Mouse (Mus musculus) hindbrain, embryonic 11.5 days (tissue): ENCODE measurements at regions not wholly inside any gene's neighbourhood (a gene's known extent, or its start where the extent isn't known, plus 50 kb on each side); places are given as distances from the start of the nearest gene placed in this dataset.
A peak's percentile ranks its signal among the peaks of the same experiment; 100 is the strongest.

Experiments
- ATAC-seq: fragments of 200-750 bp; cut with Nextera tagmentation; 2 replicates; pipeline ENCODE4 v1.8.0; 2017; ENCODE audit warnings: mild to moderate bottlenecking, moderate TSS enrichment, moderate library complexity; ENCODE audit not compliant: low FRiP score
- DNase-seq: peaks from one replicate; pipeline ENCODE4 v3.0.0-alpha.2; 2015; ENCODE audit warnings: low spot score
- H3K27ac ChIP-seq: fragments of 300-500 bp; sonication (generic); 2 replicates; pipeline ENCODE4 v1.5.1; 2014; ENCODE audit warnings: mild to moderate bottlenecking, low read depth, low read length
- H3K27me3 ChIP-seq: fragments of 300-500 bp; sonication (generic); 2 replicates; pipeline ENCODE4 v1.6.1; 2014; ENCODE audit warnings: mild to moderate bottlenecking, low read length, moderate library complexity, mixed read lengths; ENCODE audit not compliant: control insufficient read depth, insufficient read depth
- H3K36me3 ChIP-seq: fragments of 300-500 bp; sonication (generic); 2 replicates; pipeline ENCODE4 v1.6.1; 2014; ENCODE audit warnings: mild to moderate bottlenecking, low read length, moderate library complexity, mixed read lengths; ENCODE audit not compliant: control insufficient read depth, insufficient read depth
- H3K4me1 ChIP-seq: fragments of 300-500 bp; sonication (generic); replicated peaks from 2 replicates; pipeline ENCODE4 v1.6.1; 2014; ENCODE audit warnings: low read length, mixed read lengths; ENCODE audit not compliant: control insufficient read depth, insufficient read depth
- H3K4me2 ChIP-seq: fragments of 300-500 bp; sonication (generic); replicated peaks from 2 replicates; pipeline ENCODE4 v1.6.1; 2014; ENCODE audit warnings: mild to moderate bottlenecking, low read depth, low read length
- H3K4me3 ChIP-seq: fragments of 300-500 bp; sonication (generic); 2 replicates; pipeline ENCODE4 v1.5.1; 2014; ENCODE audit warnings: low read depth, low read length
- H3K9ac ChIP-seq: fragments of 300-500 bp; sonication (generic); 2 replicates; pipeline ENCODE4 v1.6.1; 2014; ENCODE audit warnings: low read depth, low read length
- H3K9me3 ChIP-seq: fragments of 300-500 bp; sonication (generic); 2 replicates; pipeline ENCODE4 v1.6.1; 2016; ENCODE audit warnings: low read length; ENCODE audit not compliant: control insufficient read depth
- WGBS: fragments of 180-500 bp; shearing (Covaris S2); extraction: QIAGEN DNeasy Blood & Tissue Kit; methylation state at CpG from one replicate; pipeline ENCODE4 v1.1.7; 2014; 5-methylcytosine and 5-hydroxymethylcytosine counted together

DNA sequence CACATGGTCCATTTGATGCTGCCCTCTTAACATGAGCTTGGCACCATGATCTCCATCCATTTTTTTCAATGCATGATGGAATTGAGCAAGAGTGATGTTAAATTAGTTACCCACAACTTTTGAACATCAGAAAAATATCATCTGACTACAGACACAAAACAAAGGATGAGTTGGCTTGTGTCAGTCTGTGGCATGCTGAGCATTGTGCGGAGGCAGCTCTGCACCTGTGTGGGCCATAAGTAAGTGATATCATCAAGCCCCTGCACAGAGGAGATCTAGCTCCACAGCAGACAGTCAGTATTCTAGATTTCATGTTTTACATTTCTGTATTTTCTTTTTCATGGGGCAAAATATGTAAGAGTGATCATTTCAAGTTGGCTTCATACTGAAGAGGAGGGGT is 962.8 kb downstream of the Slc4a3 start:
- DNase-seq (no peak), ATAC-seq (no peak)
- H3K27me3 ChIP-seq, result no peaks in the 10 kb centered on the region
- H3K4me1 ChIP-seq, result no peaks in the 10 kb centered on the region
- H3K9me3 ChIP-seq, result no peaks in the 10 kb centered on the region
- no peak overlapping the region for H3K4me3 ChIP-seq
- no peak overlapping the region for H3K9ac ChIP-seq
- no peak overlapping the region for H3K4me2 ChIP-seq
- H3K36me3 ChIP-seq, result no peaks in the 10 kb centered on the region
- 95% methylated on average over 1 of the region's 1 CpGs for WGBS
- no peak overlapping the region for H3K27ac ChIP-seq

DNA sequence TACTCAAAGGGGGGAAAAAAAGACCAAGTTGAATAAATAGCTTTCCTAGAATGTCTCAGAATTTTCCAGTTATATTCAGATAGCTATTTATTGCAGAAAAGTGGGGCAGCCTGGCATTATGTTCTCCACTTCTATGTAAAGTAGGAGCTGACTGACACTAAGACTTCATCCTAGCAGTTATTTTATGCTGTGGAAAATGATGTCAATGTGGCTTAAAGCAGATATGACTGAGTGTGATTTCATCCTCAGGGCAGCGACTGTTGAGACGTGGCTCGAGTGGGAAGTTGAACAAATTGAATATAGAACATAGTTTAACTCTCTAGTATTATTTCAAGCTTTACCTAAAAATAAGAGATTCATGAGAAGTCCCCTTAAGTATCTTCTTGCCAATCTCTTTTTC is 963.4 kb downstream of the Slc4a3 start:
- no peaks in the 10 kb centered on the region for H3K27me3 ChIP-seq
- no peak overlapping the region for H3K27ac ChIP-seq
- H3K9ac ChIP-seq, result no peak overlapping the region
- H3K4me1 ChIP-seq, result no peaks in the 10 kb centered on the region
- 93% methylated on average over 3 of the region's 3 CpGs for WGBS
- no peak for ATAC-seq
- H3K4me2 ChIP-seq, result no peak overlapping the region
- no peak overlapping the region for H3K4me3 ChIP-seq
- no peaks in the 10 kb centered on the region for H3K9me3 ChIP-seq
- no peaks in the 10 kb centered on the region for H3K36me3 ChIP-seq
- DNase-seq, result no peak

DNA sequence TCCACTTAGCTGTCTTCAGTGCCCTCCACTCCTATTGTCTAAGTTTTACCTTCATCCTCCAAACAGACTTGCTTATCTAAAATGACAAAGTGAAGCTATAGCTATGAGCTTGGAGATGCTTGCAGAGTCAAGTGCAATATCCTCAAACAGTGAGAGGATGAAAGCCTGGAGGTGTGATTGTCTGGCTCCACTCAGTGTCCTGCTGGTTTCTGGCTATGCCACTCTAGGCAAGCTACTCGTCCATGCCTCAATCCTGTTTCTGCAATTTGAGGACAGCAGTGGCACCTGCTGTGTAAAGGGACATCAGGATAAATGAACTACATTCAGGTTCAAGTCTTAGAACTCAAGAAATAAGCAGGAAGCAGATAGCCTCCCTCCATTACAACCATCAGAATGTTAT is 966.1 kb downstream of the Slc4a3 start:
- Histone ChIP-seq H3K27me3 (no peaks in the 10 kb centered on the region), H3K9ac (no peak overlapping the region), H3K4me2 (no peak overlapping the region), H3K9me3 (no peaks in the 10 kb centered on the region), H3K27ac (no peak overlapping the region), H3K4me1 (no peaks in the 10 kb centered on the region), H3K36me3 (no peaks in the 10 kb centered on the region), H3K4me3 (no peak overlapping the region)
- DNase-seq (no peak), ATAC-seq (no peak)
- WGBS, result 47% methylated on average over 1 of the region's 1 CpGs

DNA sequence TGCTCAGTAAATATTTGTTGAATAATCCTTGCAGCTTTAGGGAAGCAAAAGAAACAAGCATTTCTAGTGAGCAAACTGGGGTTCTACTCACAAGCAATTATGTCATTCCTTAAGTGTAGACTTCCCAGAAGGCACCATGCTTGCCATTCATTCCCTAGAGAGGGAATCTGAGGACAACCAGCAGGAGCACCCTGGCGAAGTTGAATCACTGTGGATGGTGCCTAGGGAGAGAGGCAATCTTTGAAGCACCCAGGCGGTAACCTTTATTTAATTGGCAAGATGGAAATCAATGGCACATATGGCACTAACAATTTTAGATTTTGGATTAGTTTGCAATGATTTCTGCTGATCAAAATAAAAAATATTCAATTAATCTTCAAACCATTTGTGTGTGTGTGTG is 967.4 kb downstream of the Slc4a3 start:
- H3K27me3 ChIP-seq, result no peaks in the 10 kb centered on the region
- no peak for ATAC-seq
- no peaks in the 10 kb centered on the region for H3K36me3 ChIP-seq
- DNase-seq, result no peak
- no peak overlapping the region for H3K27ac ChIP-seq
- no peaks in the 10 kb centered on the region for H3K9me3 ChIP-seq
- no peaks in the 10 kb centered on the region for H3K4me1 ChIP-seq
- no peak overlapping the region for H3K4me2 ChIP-seq
- H3K4me3 ChIP-seq, result no peak overlapping the region
- WGBS, result 82% methylated on average over 2 of the region's 2 CpGs
- no peak overlapping the region for H3K9ac ChIP-seq

DNA sequence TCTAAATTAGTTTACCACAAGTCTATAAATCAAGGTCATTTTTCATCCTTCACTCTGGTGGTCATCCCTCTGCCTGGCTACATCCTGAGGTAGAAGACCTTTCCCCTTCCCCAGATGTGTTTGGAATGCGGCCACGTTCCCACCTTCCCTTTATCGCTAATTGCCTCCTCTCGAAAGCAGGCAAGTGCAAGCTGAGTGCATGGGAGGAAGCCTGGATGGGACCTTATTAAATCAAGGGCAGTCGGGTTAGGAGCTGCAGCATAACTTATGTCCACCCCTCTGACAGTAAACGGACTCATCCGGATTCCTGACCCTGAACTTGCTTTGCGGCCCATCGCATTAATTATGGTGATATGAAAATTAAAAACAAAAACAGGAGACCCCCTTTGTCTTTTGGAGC is 983.5 kb downstream of the Slc4a3 start:
- H3K36me3 ChIP-seq, result no peaks in the 10 kb centered on the region
- no peak overlapping the region for H3K4me3 ChIP-seq
- no peaks in the 10 kb centered on the region for H3K27me3 ChIP-seq
- H3K9me3 ChIP-seq, result no peaks in the 10 kb centered on the region
- H3K4me2 ChIP-seq, result no peak overlapping the region
- WGBS, result 82% methylated on average over 9 of the region's 9 CpGs
- H3K4me1 ChIP-seq, result no peaks in the 10 kb centered on the region
- no peak for ATAC-seq
- H3K27ac ChIP-seq, result no peak overlapping the region
- H3K9ac ChIP-seq, result no peak overlapping the region
- DNase-seq, result no peak

DNA sequence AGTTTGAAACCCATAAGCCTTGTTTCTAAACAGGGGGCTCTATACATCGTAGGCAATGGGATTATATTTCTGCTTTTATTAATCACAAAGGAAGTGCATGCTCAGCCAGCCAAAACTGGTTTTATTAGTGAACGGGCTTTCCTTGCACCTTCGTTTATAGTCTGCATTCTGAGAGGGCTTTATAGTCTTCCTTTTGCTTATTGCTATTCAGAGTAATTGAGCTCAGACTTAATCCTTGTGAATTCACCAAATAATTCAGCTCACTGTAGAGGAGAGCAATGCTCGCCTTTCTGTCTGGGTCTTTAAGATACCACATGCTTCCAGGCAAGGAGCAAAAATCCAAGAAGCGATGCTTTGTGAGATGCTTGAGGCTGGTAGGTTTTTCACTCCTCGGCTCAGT is 984.3 kb downstream of the Slc4a3 start:
- Histone ChIP-seq H3K4me2 (no peak overlapping the region), H3K27ac (no peak overlapping the region), H3K4me1 (no peaks in the 10 kb centered on the region), H3K4me3 (no peak overlapping the region), H3K27me3 (no peaks in the 10 kb centered on the region), H3K9me3 (no peaks in the 10 kb centered on the region), H3K9ac (no peak overlapping the region), H3K36me3 (no peaks in the 10 kb centered on the region)
- WGBS, result 88% methylated on average over 6 of the region's 6 CpGs
- DNase-seq (no peak), ATAC-seq (no peak)

DNA sequence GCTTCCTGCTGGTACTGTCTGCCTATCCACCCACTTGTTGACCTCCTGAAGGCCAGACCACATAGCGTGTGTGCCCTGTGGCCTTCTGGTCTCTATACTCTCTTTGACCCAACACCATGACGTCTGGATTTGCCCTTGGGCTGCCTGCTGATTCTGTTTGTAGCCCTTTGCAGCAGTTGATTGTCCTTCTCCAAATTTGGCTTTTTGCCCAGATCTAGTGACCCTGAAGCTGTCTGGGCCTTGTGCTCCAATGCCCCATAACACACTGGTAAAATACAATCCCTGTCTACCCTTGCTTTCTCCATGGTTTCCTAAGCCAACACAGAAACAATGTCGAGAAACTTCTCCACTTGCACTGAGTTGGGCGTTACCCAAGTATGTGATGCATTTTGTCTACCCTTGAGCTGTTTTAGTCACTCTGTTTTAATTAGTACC is 979.3 kb downstream of the Epha4 start:
- no peak overlapping the region for H3K4me2 ChIP-seq
- ATAC-seq (no peak), DNase-seq (peak; percentile 28)
- H3K27ac ChIP-seq, result no peak overlapping the region
- no peaks in the 10 kb centered on the region for H3K27me3 ChIP-seq
- no peak overlapping the region for H3K9ac ChIP-seq
- H3K9me3 ChIP-seq, result no peaks in the 10 kb centered on the region
- H3K36me3 ChIP-seq, result no peaks in the 10 kb centered on the region
- no peak overlapping the region for H3K4me3 ChIP-seq
- H3K4me1 ChIP-seq, result no peaks in the 10 kb centered on the region
- WGBS, result 50% methylated on average over 4 of the region's 4 CpGs

DNA sequence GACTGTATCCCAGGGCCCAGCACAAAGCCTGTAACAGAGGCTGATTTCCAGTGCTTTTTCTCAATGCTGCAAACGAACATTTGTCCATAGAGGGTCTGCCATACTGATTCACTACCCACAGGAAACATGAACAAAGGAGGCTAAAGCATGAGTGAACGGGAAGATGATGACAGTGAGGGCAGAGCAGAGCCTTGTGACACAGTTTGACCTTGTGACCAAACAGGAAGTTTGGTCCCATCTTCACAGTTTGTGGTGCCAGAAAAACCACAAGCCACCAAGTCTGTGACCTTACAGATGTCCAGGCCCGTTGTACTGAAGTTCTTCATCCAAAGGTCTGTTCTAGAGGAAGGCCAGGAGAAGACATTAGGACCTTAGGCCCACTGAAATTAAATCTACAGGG is 974.4 kb downstream of the Epha4 start:
- no peaks in the 10 kb centered on the region for H3K36me3 ChIP-seq
- no peak for DNase-seq
- no peak overlapping the region for H3K4me2 ChIP-seq
- H3K9me3 ChIP-seq, result no peaks in the 10 kb centered on the region
- WGBS, result 67% methylated on average over 3 of the region's 3 CpGs
- H3K27me3 ChIP-seq, result no peaks in the 10 kb centered on the region
- no peaks in the 10 kb centered on the region for H3K4me1 ChIP-seq
- no peak overlapping the region for H3K4me3 ChIP-seq
- H3K27ac ChIP-seq, result no peak overlapping the region
- ATAC-seq, result no peak
- no peak overlapping the region for H3K9ac ChIP-seq

DNA sequence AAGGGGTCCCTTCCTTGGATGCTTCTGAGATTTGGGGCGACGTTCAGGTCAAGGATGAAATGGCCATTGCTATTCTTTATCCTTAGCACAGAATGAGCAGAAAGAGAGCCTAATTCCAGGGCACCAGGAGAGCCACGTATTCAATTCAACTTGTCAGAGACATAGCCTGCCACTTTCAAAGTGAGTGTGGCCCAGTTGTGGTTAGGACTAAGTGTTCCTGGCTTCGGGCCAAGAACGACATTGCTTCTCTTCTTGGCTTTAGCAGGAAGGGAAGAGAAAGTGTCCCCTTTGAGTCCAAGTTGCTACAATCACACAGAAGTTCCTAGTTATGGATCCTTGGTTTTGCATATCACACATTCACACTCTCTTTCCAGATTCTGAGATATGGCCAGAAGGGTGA is 964.0 kb downstream of the Epha4 start:
- H3K27me3 ChIP-seq, result no peaks in the 10 kb centered on the region
- H3K4me3 ChIP-seq, result no peak overlapping the region
- H3K4me2 ChIP-seq, result no peak overlapping the region
- no peaks in the 10 kb centered on the region for H3K4me1 ChIP-seq
- H3K36me3 ChIP-seq, result no peaks in the 10 kb centered on the region
- WGBS, result 77% methylated on average over 5 of the region's 5 CpGs
- no peak for ATAC-seq
- H3K9ac ChIP-seq, result no peak overlapping the region
- H3K9me3 ChIP-seq, result no peaks in the 10 kb centered on the region
- H3K27ac ChIP-seq, result no peak overlapping the region
- no peak for DNase-seq
